Mouse (Mus musculus) 416B (cell line): ENCODE measurements around the gene Kcns3.

Experiments used
- DNase-seq: peaks from one replicate; pipeline ENCODE4 v3.0.0; 2011; ENCODE audit warnings: low read depth

The Kcns3 gene

GRCm38 (mm10) chr12:11151015-11151414 lies at the start of gene Kcns3:
Kcns3 (minus strand) TSS chr12:11151056.
- DNase-seq, result no peak

- DNase-seq, result no peak
Measured at GRCm38 (mm10) chr12:11198551-11198950, 47.7 kb upstream of the Kcns3 start.

- peak; percentile 14 for DNase-seq
Measured at GRCm38 (mm10) chr12:11198026-11198425, 47.2 kb upstream of the Kcns3 start.

- DNase-seq, result no peak
Measured at GRCm38 (mm10) chr12:11196830-11197229, 46.0 kb upstream of the Kcns3 start.

- peak; percentile 38 for DNase-seq
Measured at GRCm38 (mm10) chr12:11196142-11196597, 45.3 kb upstream of the Kcns3 start.

GRCm38 (mm10) chr12:11195031-11195430 lies 44.2 kb upstream of the Kcns3 start:
- peak; percentile 5 for DNase-seq

- DNase-seq, result peak; percentile 80
Measured at GRCm38 (mm10) chr12:11178486-11179154, 27.8 kb upstream of the Kcns3 start.

GRCm38 (mm10) chr12:11177408-11178394 lies 26.8 kb upstream of the Kcns3 start:
- DNase-seq, result peak; percentile 14

- no peak for DNase-seq
Measured at GRCm38 (mm10) chr12:11158670-11159069, 7.8 kb upstream of the Kcns3 start.

- no peak for DNase-seq
Measured at GRCm38 (mm10) chr12:11155123-11155522, 4.3 kb upstream of the Kcns3 start.

- DNase-seq, result no peak
Measured at GRCm38 (mm10) chr12:11153587-11153986, 2.7 kb upstream of the Kcns3 start.

GRCm38 (mm10) chr12:11150192-11150935 lies 492 bp downstream of the Kcns3 start:
- no peak for DNase-seq

GRCm38 (mm10) chr12:11149421-11150191 lies 1.2 kb downstream of the Kcns3 start:
- DNase-seq, result no peak

- DNase-seq, result no peak
Measured at GRCm38 (mm10) chr12:11149121-11149420, 1.8 kb downstream of the Kcns3 start.

GRCm38 (mm10) chr12:11144894-11145293 lies 6.0 kb downstream of the Kcns3 start:
- no peak for DNase-seq

- DNase-seq, result no peak
Measured at GRCm38 (mm10) chr12:11132418-11132817, 18.4 kb downstream of the Kcns3 start.

GRCm38 (mm10) chr12:11129188-11129587 lies 21.7 kb downstream of the Kcns3 start:
- no peak for DNase-seq

- no peak for DNase-seq
Measured at GRCm38 (mm10) chr12:11126186-11126759, 24.6 kb downstream of the Kcns3 start.

- no peak for DNase-seq
Measured at GRCm38 (mm10) chr12:11101565-11101964, 49.3 kb downstream of the Kcns3 start.

- DNase-seq, result peak; percentile 18
Measured at GRCm38 (mm10) chr12:11088626-11089372, 62.1 kb downstream of the Kcns3 start.

- DNase-seq, result no peak
Measured at GRCm38 (mm10) chr12:11086866-11087265, 64.0 kb downstream of the Kcns3 start.
